Mouse (Mus musculus) myocyte (in vitro differentiated cells): Measurements from ENCODE around the gene Meis2.

Experiments used
- E2F4 ChIP-seq: IDR thresholded peaks from one replicate; pipeline ENCODE4 v1.6.1; 2011; ENCODE audit warnings: mild to moderate bottlenecking, control low read depth, moderate library complexity; ENCODE audit not compliant: insufficient read depth
- MYOG ChIP-seq, 3 experiments: IDR thresholded peaks; one replicate each; pipeline ENCODE4 v1.6.1; 2011; ENCODE audit warnings: control low read depth in 2 of 3, low read depth in 2 of 3, mild to moderate bottlenecking in 2 of 3; ENCODE audit not compliant: insufficient read length in 2 of 3, control insufficient read depth in 1 of 3, insufficient read depth in 1 of 3
- POLR2A ChIP-seq: IDR thresholded peaks from one replicate; pipeline ENCODE4 v1.6.1; 2011; ENCODE audit warnings: low read depth, mild to moderate bottlenecking, control low read depth, moderate library complexity; ENCODE audit not compliant: insufficient read length
- POLR2AphosphoS2 ChIP-seq: IDR thresholded peaks from one replicate; pipeline ENCODE4 v1.6.1; 2011; ENCODE audit warnings: low read depth, control low read depth; ENCODE audit not compliant: insufficient read length
- SRF ChIP-seq: IDR thresholded peaks from one replicate; pipeline ENCODE4 v1.6.1; 2011; ENCODE audit warnings: low read depth; ENCODE audit not compliant: control insufficient read depth, insufficient read length
- TCF12 ChIP-seq: IDR thresholded peaks from one replicate; pipeline ENCODE4 v1.6.1; 2011; ENCODE audit warnings: mild to moderate bottlenecking, control low read depth; ENCODE audit not compliant: poor library complexity, insufficient read depth, severe bottlenecking
- TCF3 ChIP-seq: IDR thresholded peaks from one replicate; pipeline ENCODE4 v1.6.1; 2011; ENCODE audit warnings: low read depth, control low read depth; ENCODE audit not compliant: insufficient read length
- USF1 ChIP-seq: IDR thresholded peaks from one replicate; pipeline ENCODE4 v1.6.1; 2011; ENCODE audit warnings: low read depth, mild to moderate bottlenecking, control low read depth, moderate library complexity

- TF ChIP-seq POLR2A (no peak), E2F4 (no peak), POLR2AphosphoS2 (no peak), TCF12 (no peak), USF1 (no peak), TCF3 (no peak), MYOG (IDR thresholded peaks at IDR 0.05; ENCODE audit: control insufficient read depth in 1 of 3, insufficient read depth in 1 of 3, insufficient read length in 2 of 3, low read depth in 2 of 3) (no peak), SRF (no peak)
These were observed 46.7 kb downstream of the Meis2 start for GRCm38 (mm10) chr2:116018781-116019465.
